Mouse (Mus musculus) gastrocnemius, postnatal 10 days (tissue): ENCODE measurements around the gene Gm19426. TPM values are rescaled to one million over a fixed set of nuclear protein-coding genes. Genes with fewer than 3 reads are reported as not detected.

Experiments used
- DNase-seq: peaks from one replicate; pipeline ENCODE4 v3.0.0; 2021; ENCODE audit warnings: mixed read lengths
- microRNA-seq, 2 experiments: library from miRNA; unstranded; fragments of <30 nt; microRNA quantifications; one replicate each; pipeline ENCODE4 v1.2.0; 2021
- total RNA-seq, 2 experiments: library from RNA; stranded (reverse); gene quantifications; 2 replicates each; pipeline ENCODE4 v1.2.3; 2021

Gene Gm19426
- total RNA-seq, 2 experiments from 2014 or later, result 0.77 to 1.4 TPM

GRCm38 (mm10) chr2:84721182-84721581 is 22.3 kb downstream of the Gm19426 start:
- DNase-seq, result no peak

- no peak for DNase-seq
These were observed 22.7 kb downstream of the Gm19426 start for GRCm38 (mm10) chr2:84720718-84721117.

GRCm38 (mm10) chr2:84717357-84717756 is 26.1 kb downstream of the Gm19426 start:
- no peak for DNase-seq

DNA sequence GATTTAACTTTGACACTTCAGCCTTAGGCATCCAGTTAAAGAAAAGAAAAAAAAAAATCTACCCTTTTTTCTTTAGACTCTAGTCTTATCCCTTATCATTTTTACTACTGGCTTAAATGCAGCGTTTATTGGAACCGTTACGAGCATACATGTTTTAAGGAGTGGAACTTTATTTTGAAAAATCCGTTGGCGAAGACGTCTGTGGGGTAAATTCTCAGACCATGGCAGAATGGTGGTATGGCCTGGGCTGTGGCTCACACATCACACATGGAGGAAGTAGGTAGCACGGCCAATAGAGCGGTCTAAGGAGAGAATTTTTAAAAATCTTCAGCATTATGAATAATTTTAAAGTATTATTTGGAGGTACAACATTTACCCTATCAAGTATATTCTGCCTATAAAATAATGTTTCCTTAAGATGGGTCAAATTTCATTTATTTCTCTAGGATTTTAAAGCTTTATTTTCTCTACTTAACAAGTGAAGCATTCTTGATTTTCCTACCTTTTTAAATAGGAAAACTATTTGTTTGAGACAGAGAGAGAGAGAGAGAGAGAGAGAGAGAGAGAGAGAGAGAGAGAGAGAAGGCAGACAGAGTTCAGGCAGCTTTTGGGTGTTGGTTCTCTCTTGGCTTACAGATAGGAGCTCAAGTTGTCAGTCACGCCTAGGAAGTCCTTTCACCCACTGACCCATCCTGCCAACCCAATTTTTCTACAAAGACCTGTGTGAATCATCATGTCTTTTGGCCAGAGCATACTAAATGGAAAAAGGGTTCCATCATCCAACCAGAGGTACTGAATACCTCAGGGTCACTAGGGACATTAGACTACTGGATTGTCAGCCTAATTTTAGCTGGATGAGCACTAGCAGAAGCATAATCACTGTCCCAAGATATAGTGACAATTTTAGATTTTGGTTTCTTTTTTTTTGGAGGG is 26.8 kb downstream of the Gm19426 start:
- DNase-seq, result no peak

- DNase-seq, result peak; percentile 45
These were observed 27.7 kb downstream of the Gm19426 start for GRCm38 (mm10) chr2:84715562-84716361.

GRCm38 (mm10) chr2:84714811-84715561 is 28.5 kb downstream of the Gm19426 start, which contains the start of gene Zdhhc5:
Zdhhc5 (minus strand) TSS chr2:84715180.
- DNase-seq, result peak; percentile 99

GRCm38 (mm10) chr2:84714422-84714810 is 29.0 kb downstream of the Gm19426 start:
- no peak for DNase-seq

DNA sequence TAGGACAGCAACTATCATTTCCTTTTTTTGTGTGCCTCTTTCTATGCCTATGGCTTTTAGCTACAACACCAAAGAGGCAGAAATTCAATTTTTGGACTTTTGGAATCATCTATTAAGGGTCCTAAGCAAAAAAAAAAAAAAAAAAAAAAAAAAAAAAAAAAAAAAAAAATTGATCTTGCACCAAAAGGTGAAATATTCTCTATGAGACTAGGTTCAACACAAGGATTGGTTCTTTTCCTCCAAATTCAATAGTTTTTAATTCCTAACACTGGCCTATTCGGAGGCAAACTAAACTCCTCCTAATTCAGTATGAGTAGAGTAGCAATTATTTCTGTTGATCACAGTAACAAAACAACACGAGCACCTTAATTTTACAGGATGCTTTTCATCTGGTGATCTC is 31.6 kb downstream of the Gm19426 start:
- no peak for DNase-seq

GRCm38 (mm10) chr2:84707523-84707922 is 35.9 kb downstream of the Gm19426 start:
- DNase-seq, result no peak

GRCm38 (mm10) chr2:84705295-84705694 is 38.2 kb downstream of the Gm19426 start:
- DNase-seq, result no peak

DNA sequence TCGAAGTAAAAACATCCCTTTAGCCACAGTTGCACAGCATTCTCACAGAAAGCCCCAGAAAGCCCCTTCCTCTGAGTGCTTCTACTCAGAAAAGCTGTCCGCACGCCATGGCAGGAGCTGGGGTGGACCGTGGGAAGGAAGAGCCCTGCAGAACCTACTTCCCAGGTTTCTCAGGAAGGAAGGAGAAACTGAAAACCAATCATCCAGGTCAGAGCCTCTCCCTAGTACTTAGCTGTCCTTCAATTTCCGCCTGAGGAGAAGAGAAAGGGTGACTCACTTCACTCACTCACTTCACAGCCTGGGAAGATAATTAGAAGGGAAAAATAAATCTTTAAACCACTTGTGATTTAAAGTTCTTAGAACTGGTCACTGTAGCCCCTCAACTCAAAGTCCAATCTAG is 39.1 kb downstream of the Gm19426 start:
- no peak for DNase-seq

GRCm38 (mm10) chr2:84703497-84703896 is 40.0 kb downstream of the Gm19426 start:
- no peak for DNase-seq

GRCm38 (mm10) chr2:84695007-84695695 is 48.3 kb downstream of the Gm19426 start:
- no peak for DNase-seq

Small RNAs within 50 kb of the gene (microRNA-seq; reads per million reads assigned to microRNA genes)
- 4,469 to 7,926 reads per million in 2 experiments for gene Mir130a

Other genes starting within 250 kb of the Gm19426 start
- 10 to 100 TPM; 54.4 to 68.8 TPM for gene Ctnnd1, start 92.9 kb downstream of the Gm19426 start, total RNA-seq
- gene Btbd18, start 84.6 kb downstream of the Gm19426 start, total RNA-seq, result under 1 TPM in 1 of 2 experiments, not detected in 1; 0.09 TPM
- 10 to 100 TPM; 25.4 to 26.7 TPM for gene Selenoh, start 72.9 kb downstream of the Gm19426 start, total RNA-seq
- not detected for gene Gm28635, start 65.6 kb downstream of the Gm19426 start, total RNA-seq
- 10 to 100 TPM; 11.0 to 13.6 TPM for gene Med19, start 65.3 kb downstream of the Gm19426 start, total RNA-seq
- 10 to 100 TPM; 50.4 to 50.7 TPM for gene Tmx2, start 64.5 kb downstream of the Gm19426 start, total RNA-seq
- 10 to 100 TPM; 42.7 to 47.9 TPM for gene Zdhhc5, start 28.5 kb downstream of the Gm19426 start, total RNA-seq
- gene Clp1, start 16.3 kb downstream of the Gm19426 start, total RNA-seq, result 1 to 10 TPM; 4.6 to 5.3 TPM
- 1 to 10 TPM in 1 of 2 experiments, under 1 TPM in 1; 0.49 to 1.4 TPM for gene Ypel4, start 9.6 kb downstream of the Gm19426 start, total RNA-seq
- gene Serping1, start 31.8 kb upstream of the Gm19426 start, total RNA-seq, result 10 to 100 TPM; 74.7 to 84.1 TPM
- gene Ube2l6, start 55.2 kb upstream of the Gm19426 start, total RNA-seq, result 10 to 100 TPM in 1 of 2 experiments, 1 to 10 TPM in 1; 7.2 to 10.0 TPM
- gene Smtnl1, start 79.0 kb upstream of the Gm19426 start, total RNA-seq, result 10 to 100 TPM; 64.0 to 71.1 TPM
- gene Timm10, start 83.3 kb upstream of the Gm19426 start, total RNA-seq, result 10 to 100 TPM; 42.9 to 46.1 TPM
- 1 to 10 TPM; 6.4 to 6.7 TPM for gene Slc43a1, start 95.2 kb upstream of the Gm19426 start, total RNA-seq
- 1 to 10 TPM; 1.0 TPM for gene Rtn4rl2, start 143.1 kb upstream of the Gm19426 start, total RNA-seq
- 10 to 100 TPM; 18.9 to 20.0 TPM for gene Slc43a3, start 192.9 kb upstream of the Gm19426 start, total RNA-seq
- gene Prg2, start 236.8 kb upstream of the Gm19426 start, total RNA-seq, result 1 to 10 TPM in 1 of 2 experiments, not detected in 1; 4.8 TPM
- not detected for gene Prg3, start 244.6 kb upstream of the Gm19426 start, total RNA-seq